Comparison of ENCODE assay signal across 9 mouse cellular contexts in genomic region chr13:49352581-49353159, GRCm38 (mm10). TPM values are rescaled to one million over a fixed set of nuclear protein-coding genes. Genes with fewer than 3 reads are reported as not detected.
A peak's percentile ranks its signal among the peaks of the same experiment; 100 is the strongest.
DNase-seq lines count a peak whose midpoint lies in the region; ATAC-seq and TF ChIP-seq lines count a peak whose summit lies in the region.
"Had no signal": no experiment of that assay in that cellular context is flagged by ENCODE, and none has a peak within 500 bp of the region (broad histone marks: within the 10 kb centered on the region; RNA-seq: fewer than 3 reads in every experiment).

No protein-coding gene starts in this region.

- peaks cover 36% of the 10 kb centered on the region for H3K4me1 ChIP-seq in hindbrain, embryonic 10.5 days (replicated peaks)
- H3K4me1 ChIP-seq in neural tube, embryonic 15.5 days, result peaks cover 39% of the 10 kb centered on the region

- intact Hi-C loops in left cerebral cortex, adult 2 months (cut with DNase I), result no loop called here
- intact Hi-C loops in left cerebral cortex, postnatal 36 days (cut with DNase I), result no loop called here

- ATAC-seq in neural tube, embryonic 15.5 days (ENCODE audit: low FRiP score), result no peak; the same call in 1 of the 2 replicates

- no peak for TF ChIP-seq CTCF in left cerebral cortex, adult 2 months (IDR thresholded peaks at IDR 0.05)

- no peak overlapping the region for H3K4me2 ChIP-seq in neural tube, embryonic 15.5 days

- H3K36me3 ChIP-seq in hindbrain, embryonic 10.5 days, result peaks cover 18% of the 10 kb centered on the region
- H3K36me3 ChIP-seq in neural tube, embryonic 15.5 days, result peaks cover 7% of the 10 kb centered on the region

- no peaks in the 10 kb centered on the region for H3K9me3 ChIP-seq in hindbrain, embryonic 10.5 days
- H3K9me3 ChIP-seq in neural tube, embryonic 15.5 days (replicated peaks), result no peaks in the 10 kb centered on the region

- no peak overlapping the region for H3K9ac ChIP-seq in neural tube, embryonic 15.5 days (replicated peaks)

- no peak for DNase-seq in left cerebral cortex, adult 2 months (ENCODE audit: extremely low spot score in 1 of 2, low spot score in 2 of 2)
- DNase-seq in left cerebral cortex, postnatal 36 days (ENCODE audit: low spot score in 2 of 2), result no peak
- peak; percentile 41 for DNase-seq in fibroblast of lung, adult 2 months (ENCODE audit: low read depth)
- DNase-seq in hindbrain, embryonic 10.5 days (ENCODE audit: low spot score), result peak; percentile 35
- DNase-seq in urinary bladder, postnatal 36 days (ENCODE audit: low spot score in 2 of 2), result no peak
- no peak for DNase-seq in kidney, postnatal 4 days
- no peak for DNase-seq in thymus, postnatal 4 days

- no peaks in the 10 kb centered on the region for H3K27me3 ChIP-seq in hindbrain, embryonic 10.5 days (ENCODE audit: insufficient read depth, poor library complexity, severe bottlenecking)
- H3K27me3 ChIP-seq in neural tube, embryonic 15.5 days (replicated peaks), result no peaks in the 10 kb centered on the region

- WGBS in hindbrain, embryonic 10.5 days, result 69% methylated on average over 3 of the region's 3 CpGs
- WGBS in neural tube, embryonic 15.5 days, result 25% methylated on average over 3 of the region's 3 CpGs

- no peak overlapping the region for H3K4me3 ChIP-seq in left cerebral cortex, adult 2 months
- H3K4me3 ChIP-seq in hindbrain, embryonic 10.5 days, result no peak overlapping the region
- no peak overlapping the region for H3K4me3 ChIP-seq in neural tube, embryonic 15.5 days (replicated peaks)

- peak overlapping the region; percentile 73 for H3K27ac ChIP-seq in left cerebral cortex, adult 2 months
- peak overlapping the region; percentile 63 for H3K27ac ChIP-seq in hindbrain, embryonic 10.5 days
- peak overlapping the region; percentile 48 for H3K27ac ChIP-seq in neural tube, embryonic 15.5 days (replicated peaks)
- H3K27ac ChIP-seq: kidney, postnatal 0 days had no signal

RNA-seq across cellular contexts. Expression of gene Bicd2, which starts 11.3 kb away (rescaled TPM):
- total RNA-seq in left cerebral cortex, adult 2 months (2021), result 10 to 100 TPM; 53.9 to 54.6 TPM
- total RNA-seq in left cerebral cortex, postnatal 36 days (2021), result 10 to 100 TPM; 45.2 to 55.9 TPM
- 31.8 and 32.0 TPM in 2 replicates for polyA plus RNA-seq in hindbrain, embryonic 10.5 days (2016; fragmentation: Nextera tagmentation; extraction: Ambion mirVana)
- polyA plus RNA-seq in neural tube, embryonic 15.5 days (2015; fragmentation: Nextera tagmentation; extraction: Ambion mirVana), result 28.3 and 30.3 TPM in 2 replicates

RNA-seq across cellular contexts. Expression of gene Fgd3, which starts 32.6 kb away (rescaled TPM):
- total RNA-seq in left cerebral cortex, adult 2 months (2021), result 1 to 10 TPM; 6.7 to 7.1 TPM
- 1 to 10 TPM; 6.6 to 7.8 TPM for total RNA-seq in left cerebral cortex, postnatal 36 days (2021)
- 0.98 TPM in 2 replicates for polyA plus RNA-seq in hindbrain, embryonic 10.5 days (2016; fragmentation: Nextera tagmentation; extraction: Ambion mirVana)
- polyA plus RNA-seq in neural tube, embryonic 15.5 days (2015; fragmentation: Nextera tagmentation; extraction: Ambion mirVana), result 2.1 and 2.2 TPM in 2 replicates

Comparison
In these comparisons a context has a peak if more than half of its experiments do, and no peak if none do; other contexts are left out.
1. DNase-seq: peak in fibroblast of lung, adult 2 months (single experiment) and hindbrain, embryonic 10.5 days (single experiment); none in left cerebral cortex, adult 2 months (0 of 2), left cerebral cortex, postnatal 36 days (0 of 2), urinary bladder, postnatal 36 days (0 of 2), kidney, postnatal 4 days (0 of 2) and thymus, postnatal 4 days (single experiment).
2. Peak in every context shown above with its lines, with median percentiles within 50 percentile points of each other: H3K27ac ChIP-seq.